Mouse (Mus musculus) liver (tissue): ENCODE data around the gene Cryzl2.

Experiments
- DNase-seq: peaks from one replicate; pipeline ENCODE4 v3.0.0-alpha.2; 2020; ENCODE audit warnings: mixed read lengths

Gene Cryzl2

GRCm38 (mm10) chr1:157536471-157536870 lies 78.1 kb downstream of the Cryzl2 start:
- peak; percentile 18 for DNase-seq

GRCm38 (mm10) chr1:157537636-157538035 lies 79.3 kb downstream of the Cryzl2 start:
- peak; percentile 53 for DNase-seq
